Mouse (Mus musculus): Measurements from ENCODE around the gene Eif2b5. TPM values are rescaled to one million over a fixed set of nuclear protein-coding genes. Genes with fewer than 3 reads are reported as not detected.
"Not testable (repeated sequence)": the region's sequence is repeated elsewhere in the genome, so short reads cannot be mapped to it uniquely, and the experiment has no call there.

Eif2b5 gene
- 93.5 and 94.5 TPM in 2 replicates for polyA plus RNA-seq (2015; fragmentation: Nextera tagmentation; extraction: Ambion mirVana)

DNA sequence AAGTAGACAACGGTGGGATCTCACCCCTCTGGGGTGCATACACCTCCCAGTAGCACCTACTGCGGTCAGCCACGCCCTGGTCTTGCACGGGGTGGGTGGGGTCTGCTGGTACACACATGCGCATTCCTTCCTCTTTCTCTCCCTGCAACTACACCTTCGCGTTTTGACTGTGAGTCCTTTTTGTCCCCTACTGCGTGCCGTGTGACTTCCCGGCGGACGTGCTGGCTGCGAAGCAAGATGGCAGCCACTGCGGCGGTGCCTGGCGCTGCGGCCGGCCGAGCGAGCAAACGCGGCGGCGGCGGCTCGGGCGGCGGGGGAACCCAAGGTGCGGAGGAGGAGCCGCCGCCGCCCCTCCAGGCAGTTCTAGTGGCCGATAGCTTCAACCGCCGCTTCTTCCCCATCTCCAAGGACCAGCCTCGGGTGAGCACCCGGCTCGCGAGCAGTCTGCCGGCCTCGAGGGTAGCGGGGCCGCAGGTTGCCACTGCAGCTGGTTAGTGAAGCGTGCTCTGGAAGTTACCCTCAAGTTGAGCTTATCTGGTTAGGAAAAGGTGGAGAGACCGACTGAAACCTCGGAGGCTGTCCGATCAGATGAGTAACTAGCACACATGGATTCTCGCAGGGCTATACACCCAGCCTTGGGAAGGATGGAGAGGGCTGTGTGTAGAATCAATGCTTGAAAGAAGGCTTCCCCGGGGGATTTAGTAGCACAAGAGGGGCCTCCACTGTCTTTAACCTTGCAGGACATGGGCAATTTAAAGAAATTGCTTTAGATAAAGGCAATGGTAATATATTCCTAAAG is at the start of gene Eif2b5:
Gene Eif2b5, plus strand, starts transcription at position 141 of the 799 bp plus-strand sequence.
- Histone ChIP-seq H3K9me3 (ENCODE audit: control insufficient read depth, low read length) (no peaks in the 10 kb centered on the region), H3K4me3 (ENCODE audit: low read length) (peak within 1 kb of the TSS; percentile 84), H3K4me1 (replicated peaks; ENCODE audit: control insufficient read depth, insufficient read depth, low read length) (peaks cover 11% of the 10 kb centered on the region), H3K27ac (ENCODE audit: low read length) (peak within 1 kb of the TSS; percentile 73), H3K4me2 (ENCODE audit: low read depth, low read length) (peak within 1 kb of the TSS; percentile 90), H3K9ac (ENCODE audit: low read length) (peak within 1 kb of the TSS; percentile 92), H3K36me3 (ENCODE audit: control insufficient read depth, insufficient read depth, low read length) (peaks cover 29% of the 10 kb centered on the region), H3K27me3 (ENCODE audit: control insufficient read depth, insufficient read depth, low read depth, low read length) (no peaks in the 10 kb centered on the region)
- WGBS, result under 1% methylated on average over 47 of the region's 49 CpGs
- peak; percentile 97 for ATAC-seq (ENCODE audit: low read depth)

DNA sequence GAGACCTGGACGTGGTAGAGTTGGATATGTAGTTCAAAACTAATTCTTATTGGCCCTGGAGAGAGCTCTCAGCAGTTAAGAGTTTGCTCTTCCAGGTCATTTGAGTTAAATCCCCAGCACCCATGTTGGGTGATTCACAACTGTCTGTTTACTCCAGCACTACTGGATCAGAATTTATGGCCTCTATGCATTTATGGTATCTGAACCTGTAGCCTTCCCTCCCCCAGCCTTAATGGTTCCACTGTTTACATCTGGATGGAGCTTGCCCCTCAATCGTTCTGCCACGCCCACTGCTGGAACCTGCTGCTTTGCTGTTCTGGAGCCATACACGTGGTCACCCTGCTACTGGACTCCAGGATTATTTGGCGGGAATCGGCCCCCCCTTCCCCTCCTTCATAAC is 46.8 kb upstream of the Eif2b5 start:
- ATAC-seq (ENCODE audit: low read depth), result no peak
- Histone ChIP-seq H3K36me3 (ENCODE audit: control insufficient read depth, insufficient read depth, low read length) (no peaks in the 10 kb centered on the region), H3K4me1 (replicated peaks; ENCODE audit: control insufficient read depth, insufficient read depth, low read length) (no peaks in the 10 kb centered on the region), H3K27me3 (ENCODE audit: control insufficient read depth, insufficient read depth, low read depth, low read length) (no peaks in the 10 kb centered on the region), H3K9ac (ENCODE audit: low read length) (no peak overlapping the region), H3K9me3 (ENCODE audit: control insufficient read depth, low read length) (no peaks in the 10 kb centered on the region), H3K27ac (ENCODE audit: low read length) (no peak overlapping the region), H3K4me2 (ENCODE audit: low read depth, low read length) (no peak overlapping the region), H3K4me3 (ENCODE audit: low read length) (no peak overlapping the region)
- WGBS, result 52% methylated on average over 6 of the region's 6 CpGs

DNA sequence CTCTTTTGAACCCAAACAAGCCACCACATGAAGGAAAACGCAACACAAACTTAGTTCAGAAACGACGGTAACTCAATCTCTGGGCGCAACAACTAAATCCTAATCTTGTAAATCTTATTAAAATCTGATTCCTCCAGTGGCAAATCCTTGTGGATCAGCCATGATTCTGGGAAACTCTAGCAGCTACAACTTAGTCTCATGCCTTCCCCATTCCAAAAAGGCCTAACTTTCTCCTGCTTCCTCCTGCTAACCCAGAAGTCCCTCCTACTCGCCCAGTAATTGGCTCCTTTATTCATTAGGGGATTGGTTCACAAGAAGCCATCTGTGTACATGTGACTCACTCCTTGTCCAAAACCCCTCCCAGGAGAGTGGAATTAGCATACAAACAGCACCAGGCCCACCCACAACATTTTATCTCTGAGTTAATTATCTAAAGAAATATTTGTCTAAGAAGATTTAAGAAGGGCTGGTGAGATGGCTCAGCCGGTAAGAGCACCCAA is 44.4 kb upstream of the Eif2b5 start:
- no peak overlapping the region for H3K9ac ChIP-seq (ENCODE audit: low read length)
- WGBS, result 92% methylated on average over 6 of the region's 6 CpGs
- H3K27ac ChIP-seq (ENCODE audit: low read length), result no peak overlapping the region
- H3K4me1 ChIP-seq (replicated peaks; ENCODE audit: control insufficient read depth, insufficient read depth, low read length), result no peaks in the 10 kb centered on the region
- H3K27me3 ChIP-seq (ENCODE audit: control insufficient read depth, insufficient read depth, low read depth, low read length), result no peaks in the 10 kb centered on the region
- no peak overlapping the region for H3K4me2 ChIP-seq (ENCODE audit: low read depth, low read length)
- no peak for ATAC-seq (ENCODE audit: low read depth)
- H3K4me3 ChIP-seq (ENCODE audit: low read length), result no peak overlapping the region
- no peaks in the 10 kb centered on the region for H3K36me3 ChIP-seq (ENCODE audit: control insufficient read depth, insufficient read depth, low read length)
- H3K9me3 ChIP-seq (ENCODE audit: control insufficient read depth, low read length), result no peaks in the 10 kb centered on the region

DNA sequence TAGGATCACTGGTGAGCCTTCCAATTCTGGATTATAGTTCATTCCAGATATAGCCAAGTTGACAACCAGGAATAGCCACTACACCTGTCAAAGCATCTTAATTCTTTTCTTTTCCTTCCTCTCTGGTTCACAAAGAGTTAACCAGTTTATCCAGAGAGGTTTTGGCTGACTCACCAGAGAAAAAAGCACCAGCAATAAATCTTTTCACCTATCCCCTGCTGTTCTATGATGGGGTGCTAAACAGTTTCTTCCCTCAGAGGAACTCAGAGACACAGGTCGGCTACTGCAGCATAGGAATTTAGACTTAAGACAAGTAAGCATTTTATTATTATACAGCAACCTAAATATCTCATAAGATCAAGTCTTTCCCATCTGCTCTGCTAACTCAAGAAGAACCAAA is 42.5 kb upstream of the Eif2b5 start:
- Histone ChIP-seq H3K27me3 (ENCODE audit: control insufficient read depth, insufficient read depth, low read depth, low read length) (no peaks in the 10 kb centered on the region), H3K9me3 (ENCODE audit: control insufficient read depth, low read length) (no peaks in the 10 kb centered on the region), H3K4me2 (ENCODE audit: low read depth, low read length) (no peak overlapping the region), H3K4me3 (ENCODE audit: low read length) (no peak overlapping the region), H3K9ac (ENCODE audit: low read length) (no peak overlapping the region), H3K36me3 (ENCODE audit: control insufficient read depth, insufficient read depth, low read length) (no peaks in the 10 kb centered on the region), H3K27ac (ENCODE audit: low read length) (no peak overlapping the region), H3K4me1 (replicated peaks; ENCODE audit: control insufficient read depth, insufficient read depth, low read length) (no peaks in the 10 kb centered on the region)
- WGBS, result 24% methylated on average over 1 of the region's 1 CpGs
- ATAC-seq (ENCODE audit: low read depth), result no peak

DNA sequence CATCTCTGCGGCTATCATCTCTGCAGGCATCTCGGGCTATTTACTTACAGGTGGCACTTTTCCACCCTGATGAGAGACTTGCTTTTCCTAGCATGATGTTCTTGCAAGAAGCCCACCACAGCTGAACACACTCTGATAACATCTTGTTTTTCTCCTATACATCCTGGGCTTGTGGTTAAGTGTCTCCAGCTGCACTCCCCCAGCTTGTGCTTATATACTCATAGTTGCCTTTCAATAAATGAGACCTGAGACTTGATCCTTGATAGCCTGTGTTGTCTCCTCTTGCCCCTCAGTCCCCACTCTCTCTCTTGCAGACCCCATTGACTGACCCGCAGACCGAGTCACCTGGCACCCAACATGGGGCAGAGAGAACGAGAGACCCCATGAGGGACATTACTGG is 39.9 kb upstream of the Eif2b5 start:
- not testable (repeated sequence) for H3K9me3 ChIP-seq (ENCODE audit: control insufficient read depth, low read length); H3K27ac ChIP-seq (ENCODE audit: low read length); H3K4me2 ChIP-seq (ENCODE audit: low read depth, low read length); H3K4me3 ChIP-seq (ENCODE audit: low read length); H3K27me3 ChIP-seq (ENCODE audit: control insufficient read depth, insufficient read depth, low read depth, low read length); H3K9ac ChIP-seq (ENCODE audit: low read length); H3K36me3 ChIP-seq (ENCODE audit: control insufficient read depth, insufficient read depth, low read length); H3K4me1 ChIP-seq (replicated peaks; ENCODE audit: control insufficient read depth, insufficient read depth, low read length); ATAC-seq (ENCODE audit: low read depth)
- 91% methylated on average over 5 of the region's 5 CpGs for WGBS

DNA sequence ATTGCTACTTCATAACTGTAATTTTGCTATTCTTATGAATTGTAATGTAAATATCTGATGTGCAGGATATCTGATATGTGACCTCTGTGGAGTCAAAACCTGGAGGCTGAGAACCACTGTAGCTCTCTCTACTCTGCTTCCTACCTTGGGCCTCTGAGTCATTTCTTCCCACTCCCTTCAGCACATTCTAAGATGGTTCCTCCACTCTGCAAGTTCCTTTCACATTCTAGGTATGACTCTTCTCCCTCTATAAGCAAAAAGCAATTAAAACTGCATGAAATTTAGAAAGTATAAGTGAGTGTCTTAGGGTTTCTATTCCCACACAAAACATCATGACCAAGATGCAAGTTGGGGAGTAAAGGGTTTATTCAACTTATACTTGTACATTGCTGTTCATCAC is 33.9 kb upstream of the Eif2b5 start:
- no peaks in the 10 kb centered on the region for H3K27me3 ChIP-seq (ENCODE audit: control insufficient read depth, insufficient read depth, low read depth, low read length)
- no peak for ATAC-seq (ENCODE audit: low read depth)
- H3K9me3 ChIP-seq (ENCODE audit: control insufficient read depth, low read length), result no peaks in the 10 kb centered on the region
- no peaks in the 10 kb centered on the region for H3K4me1 ChIP-seq (replicated peaks; ENCODE audit: control insufficient read depth, insufficient read depth, low read length)
- no peak overlapping the region for H3K27ac ChIP-seq (ENCODE audit: low read length)
- no peaks in the 10 kb centered on the region for H3K36me3 ChIP-seq (ENCODE audit: control insufficient read depth, insufficient read depth, low read length)
- no peak overlapping the region for H3K4me2 ChIP-seq (ENCODE audit: low read depth, low read length)
- no peak overlapping the region for H3K4me3 ChIP-seq (ENCODE audit: low read length)
- H3K9ac ChIP-seq (ENCODE audit: low read length), result no peak overlapping the region

DNA sequence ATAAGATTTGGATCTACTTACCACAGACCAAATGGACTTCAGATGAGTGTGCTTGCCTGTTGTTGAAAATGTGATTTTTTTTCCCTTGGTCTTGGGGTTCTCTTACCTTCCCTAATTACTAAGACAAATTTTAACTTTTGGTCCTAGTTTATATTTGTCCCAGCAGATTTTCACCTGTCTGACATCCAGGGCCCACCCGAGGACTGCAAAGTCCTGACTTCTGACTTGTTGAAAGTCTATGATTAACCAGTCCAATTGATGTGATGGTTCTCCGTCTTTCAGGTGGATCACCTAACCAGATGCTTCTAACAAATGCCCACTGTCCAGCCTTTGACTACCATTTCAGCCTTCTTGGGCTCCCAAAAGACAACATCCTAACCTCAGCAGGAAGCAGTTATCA is 27.6 kb upstream of the Eif2b5 start:
- Histone ChIP-seq H3K9ac (ENCODE audit: low read length) (no peak overlapping the region), H3K36me3 (ENCODE audit: control insufficient read depth, insufficient read depth, low read length) (no peaks in the 10 kb centered on the region), H3K9me3 (ENCODE audit: control insufficient read depth, low read length) (no peaks in the 10 kb centered on the region), H3K4me2 (ENCODE audit: low read depth, low read length) (no peak overlapping the region), H3K4me1 (replicated peaks; ENCODE audit: control insufficient read depth, insufficient read depth, low read length) (no peaks in the 10 kb centered on the region), H3K4me3 (ENCODE audit: low read length) (no peak overlapping the region), H3K27me3 (ENCODE audit: control insufficient read depth, insufficient read depth, low read depth, low read length) (no peaks in the 10 kb centered on the region), H3K27ac (ENCODE audit: low read length) (no peak overlapping the region)
- no peak for ATAC-seq (ENCODE audit: low read depth)
- 83% methylated on average over 2 of the region's 2 CpGs for WGBS

DNA sequence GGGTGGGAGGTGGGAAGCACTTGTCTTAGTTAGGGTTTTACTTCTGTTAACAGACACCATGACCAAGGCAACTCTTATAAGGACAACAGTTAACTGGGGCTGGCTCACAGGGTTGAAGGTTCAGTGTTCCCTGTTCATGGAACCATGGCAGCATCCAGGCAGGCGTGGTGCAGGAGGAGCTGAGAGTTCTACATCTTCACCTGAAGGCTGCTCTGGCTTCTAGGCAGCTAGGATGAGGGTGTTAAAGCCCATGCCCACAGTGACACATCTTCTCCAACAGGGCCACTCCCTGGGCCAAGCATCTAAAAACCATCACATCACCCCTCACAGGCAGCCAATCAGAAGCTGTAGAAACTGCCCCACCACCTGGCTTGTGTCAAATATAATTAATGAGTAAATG is 26.9 kb upstream of the Eif2b5 start:
- Histone ChIP-seq H3K4me2 (ENCODE audit: low read depth, low read length) (no peak overlapping the region), H3K36me3 (ENCODE audit: control insufficient read depth, insufficient read depth, low read length) (no peaks in the 10 kb centered on the region), H3K27me3 (ENCODE audit: control insufficient read depth, insufficient read depth, low read depth, low read length) (no peaks in the 10 kb centered on the region), H3K27ac (ENCODE audit: low read length) (no peak overlapping the region), H3K9me3 (ENCODE audit: control insufficient read depth, low read length) (no peaks in the 10 kb centered on the region), H3K4me1 (replicated peaks; ENCODE audit: control insufficient read depth, insufficient read depth, low read length) (no peaks in the 10 kb centered on the region), H3K9ac (ENCODE audit: low read length) (no peak overlapping the region), H3K4me3 (ENCODE audit: low read length) (no peak overlapping the region)
- no peak for ATAC-seq (ENCODE audit: low read depth)
- 78% methylated on average over 1 of the region's 1 CpGs for WGBS

DNA sequence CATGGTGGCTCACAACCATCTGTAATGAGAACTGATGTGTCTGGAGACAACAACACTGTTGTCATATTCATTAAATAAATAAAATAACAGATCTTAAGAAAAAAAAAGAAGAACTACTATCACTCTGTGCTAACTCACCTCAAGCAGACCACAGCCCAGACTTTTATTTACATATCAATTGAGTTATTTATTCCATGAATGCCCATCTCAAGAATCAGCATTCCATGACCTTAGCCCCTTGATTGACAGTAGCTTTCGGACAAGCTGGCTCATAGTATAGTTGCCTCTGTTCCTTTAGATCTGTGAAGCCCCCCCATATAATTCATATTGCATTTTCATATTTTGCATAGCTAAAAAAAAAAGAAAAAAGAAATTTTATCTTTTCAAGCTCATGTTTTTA is 24.9 kb upstream of the Eif2b5 start:
- Histone ChIP-seq H3K9ac (ENCODE audit: low read length) (no peak overlapping the region), H3K36me3 (ENCODE audit: control insufficient read depth, insufficient read depth, low read length) (no peaks in the 10 kb centered on the region), H3K4me3 (ENCODE audit: low read length) (no peak overlapping the region), H3K9me3 (ENCODE audit: control insufficient read depth, low read length) (no peaks in the 10 kb centered on the region), H3K4me1 (replicated peaks; ENCODE audit: control insufficient read depth, insufficient read depth, low read length) (no peaks in the 10 kb centered on the region), H3K27me3 (ENCODE audit: control insufficient read depth, insufficient read depth, low read depth, low read length) (no peaks in the 10 kb centered on the region), H3K27ac (ENCODE audit: low read length) (no peak overlapping the region), H3K4me2 (ENCODE audit: low read depth, low read length) (no peak overlapping the region)
- 85% methylated on average over 1 of the region's 1 CpGs for WGBS
- no peak for ATAC-seq (ENCODE audit: low read depth)

Data from lung, embryonic 16.5 days (tissue).